Mouse (Mus musculus) lung, postnatal 0 days (tissue): ENCODE measurements around the gene Dscam.

Experiments
- CTCF ChIP-seq: IDR thresholded peaks from 2 replicates; pipeline ENCODE4 v1.5.1; 2016; ENCODE audit warnings: antibody characterized with exemption, mild to moderate bottlenecking
- EP300 ChIP-seq: IDR thresholded peaks from 2 replicates; pipeline ENCODE4 v1.6.1; 2016; ENCODE audit warnings: antibody characterized with exemption, mild to moderate bottlenecking, control low read depth

DNA sequence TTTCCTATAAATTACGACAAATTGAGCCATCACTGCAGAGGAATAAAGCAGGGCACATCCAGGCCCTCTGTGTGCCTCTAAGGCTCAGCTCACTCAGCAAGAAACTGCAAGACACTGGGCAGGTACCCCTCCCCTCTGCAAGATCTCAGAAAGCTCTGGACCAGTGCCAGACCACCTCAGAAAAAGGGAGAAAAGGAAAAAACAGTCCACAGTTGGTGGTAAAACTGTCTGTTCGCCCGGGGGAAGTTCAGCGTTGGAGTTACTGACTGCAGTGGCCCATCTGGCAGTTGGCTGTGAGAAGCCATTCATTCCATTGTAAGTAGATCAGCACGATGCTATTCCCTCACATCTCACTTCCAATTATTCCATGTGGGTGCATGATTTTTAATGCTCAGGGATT, 39.4 kb upstream of the Dscam start:
- TF ChIP-seq CTCF (no peak), EP300 (no peak)
